Mouse (Mus musculus) lung, postnatal 25 days (tissue): ENCODE measurements around the gene Rab11fip4.

Experiments
- DNase-seq: peaks from one replicate; pipeline ENCODE4 v3.0.0; 2022; ENCODE audit warnings: low spot score

Gene Rab11fip4

GRCm38 (mm10) chr11:79654407-79654831 lies 63.4 kb downstream of the Rab11fip4 start:
- DNase-seq = no peak

GRCm38 (mm10) chr11:79655592-79655991 lies 64.6 kb downstream of the Rab11fip4 start:
- no peak for DNase-seq

GRCm38 (mm10) chr11:79656491-79656890 lies 65.5 kb downstream of the Rab11fip4 start:
- no peak for DNase-seq

GRCm38 (mm10) chr11:79657053-79657452 lies 66.0 kb downstream of the Rab11fip4 start:
- DNase-seq = no peak

GRCm38 (mm10) chr11:79658205-79658825 lies 67.3 kb downstream of the Rab11fip4 start:
- DNase-seq = no peak

- peak; percentile 88 for DNase-seq
Observed at GRCm38 (mm10) chr11:79660361-79661205, 69.6 kb downstream of the Rab11fip4 start.

- no peak for DNase-seq
Observed at GRCm38 (mm10) chr11:79661877-79662545, 71.0 kb downstream of the Rab11fip4 start.

- no peak for DNase-seq
Observed at GRCm38 (mm10) chr11:79663158-79663557, 72.1 kb downstream of the Rab11fip4 start.

GRCm38 (mm10) chr11:79663570-79663969 lies 72.6 kb downstream of the Rab11fip4 start:
- no peak for DNase-seq

- no peak for DNase-seq
Observed at GRCm38 (mm10) chr11:79666544-79666943, 75.5 kb downstream of the Rab11fip4 start.

GRCm38 (mm10) chr11:79669210-79669609 lies 78.2 kb downstream of the Rab11fip4 start:
- DNase-seq = no peak

GRCm38 (mm10) chr11:79669947-79670346 lies 78.9 kb downstream of the Rab11fip4 start:
- no peak for DNase-seq

GRCm38 (mm10) chr11:79670411-79670945 lies 79.5 kb downstream of the Rab11fip4 start:
- no peak for DNase-seq

GRCm38 (mm10) chr11:79671668-79672281 lies 80.8 kb downstream of the Rab11fip4 start:
- no peak for DNase-seq

GRCm38 (mm10) chr11:79673072-79673471 lies 82.1 kb downstream of the Rab11fip4 start:
- peak; percentile 64 for DNase-seq

- no peak for DNase-seq
Observed at GRCm38 (mm10) chr11:79673717-79674116, 82.7 kb downstream of the Rab11fip4 start.

- no peak for DNase-seq
Observed at GRCm38 (mm10) chr11:79674231-79674630, 83.2 kb downstream of the Rab11fip4 start.

GRCm38 (mm10) chr11:79674632-79675031 lies 83.6 kb downstream of the Rab11fip4 start:
- no peak for DNase-seq

- no peak for DNase-seq
Observed at GRCm38 (mm10) chr11:79675285-79675684, 84.3 kb downstream of the Rab11fip4 start.

- no peak for DNase-seq
Observed at GRCm38 (mm10) chr11:79675994-79676393, 85.0 kb downstream of the Rab11fip4 start.

- DNase-seq = no peak
Observed at GRCm38 (mm10) chr11:79676483-79676967, 85.5 kb downstream of the Rab11fip4 start.

GRCm38 (mm10) chr11:79677402-79677801 lies 86.4 kb downstream of the Rab11fip4 start:
- no peak for DNase-seq
